Mouse (Mus musculus) neural tube, embryonic 11.5 days (tissue): ENCODE results near the gene Zmynd10. TPM values are rescaled to one million over a fixed set of nuclear protein-coding genes. Genes with fewer than 3 reads are reported as not detected.

Experiments
- ATAC-seq: fragments of 200-750 bp; cut with Nextera tagmentation; 2 replicates; pipeline ENCODE4 v1.8.0; 2017; ENCODE audit warnings: moderate number of reproducible peaks, mild to moderate bottlenecking, moderate TSS enrichment, moderate library complexity; ENCODE audit not compliant: insufficient read depth, low FRiP score, low TSS enrichment
- DNase-seq: peaks from one replicate; pipeline ENCODE4 v3.0.0-alpha.2; 2015; ENCODE audit warnings: low spot score
- H3K27ac ChIP-seq: fragments of 300-500 bp; sonication (generic); 2 replicates; pipeline ENCODE4 v1.5.1; 2014; ENCODE audit warnings: low read depth, mild to moderate bottlenecking, low read length
- H3K27me3 ChIP-seq: fragments of 300-500 bp; sonication (generic); 2 replicates; pipeline ENCODE4 v1.6.1; 2014; ENCODE audit warnings: mild to moderate bottlenecking, low read length, mixed read lengths; ENCODE audit not compliant: control insufficient read depth, insufficient read depth
- H3K36me3 ChIP-seq: fragments of 300-500 bp; sonication (generic); 2 replicates; pipeline ENCODE4 v1.6.1; 2014; ENCODE audit warnings: mild to moderate bottlenecking, low read length, moderate library complexity, mixed read lengths; ENCODE audit not compliant: control insufficient read depth, insufficient read depth
- H3K4me1 ChIP-seq: fragments of 300-500 bp; sonication (generic); 2 replicates; pipeline ENCODE4 v1.6.1; 2014; ENCODE audit warnings: low read length, mixed read lengths; ENCODE audit not compliant: control insufficient read depth, insufficient read depth
- H3K4me2 ChIP-seq: fragments of 300-500 bp; sonication (generic); 2 replicates; pipeline ENCODE4 v1.6.1; 2014; ENCODE audit warnings: low read depth, mild to moderate bottlenecking, moderate library complexity
- H3K4me3 ChIP-seq: fragments of 300-500 bp; sonication (generic); 2 replicates; pipeline ENCODE4 v1.5.1; 2014; ENCODE audit warnings: low read depth, low read length
- H3K9ac ChIP-seq: fragments of 300-500 bp; sonication (generic); 2 replicates; pipeline ENCODE4 v1.6.1; 2014; ENCODE audit warnings: mild to moderate bottlenecking, low read length
- H3K9me3 ChIP-seq: fragments of 300-500 bp; sonication (generic); 2 replicates; pipeline ENCODE4 v1.6.1; 2016; ENCODE audit warnings: low read length; ENCODE audit not compliant: control insufficient read depth
- WGBS: fragments of 180-500 bp; shearing (Covaris S2); extraction: QIAGEN DNeasy Blood & Tissue Kit; methylation state at CpG from one replicate; pipeline ENCODE4 v1.1.7; 2014; 5-methylcytosine and 5-hydroxymethylcytosine counted together
- polyA plus RNA-seq: library from polyadenylated mRNA; unstranded; fragments of >200 nt; fragmentation: Nextera tagmentation; extraction: Ambion mirVana; gene quantifications from 2 replicates; pipeline ENCODE4 v1.2.1, GENCODE M21; 2014

The Zmynd10 gene
- polyA plus RNA-seq, 1 experiment from 2014 or later = 0.65 TPM

- no peak overlapping the region for H3K4me2 ChIP-seq
- 72% methylated on average over 5 of the region's 5 CpGs for WGBS
- DNase-seq (no peak), ATAC-seq (no peak)
- H3K36me3 ChIP-seq = peaks cover 2% of the 10 kb centered on the region; the same call in 1 of the 2 replicates
- no peaks in the 10 kb centered on the region for H3K27me3 ChIP-seq
- no peaks in the 10 kb centered on the region for H3K9me3 ChIP-seq
- H3K4me3 ChIP-seq = no peak overlapping the region
- H3K4me1 ChIP-seq = 0 out of 2 replicates have a peak, but pooled peaks cover 4% of the 10 kb centered on the region
- no peak overlapping the region for H3K27ac ChIP-seq
- H3K9ac ChIP-seq = no peak overlapping the region
Measured at GRCm38 (mm10) chr9:107598385-107598784, 51.3 kb downstream of the Zmynd10 start.

- Histone ChIP-seq H3K4me1 (peaks cover 6% of the 10 kb centered on the region; the same call in 1 of the 2 replicates), H3K27me3 (no peaks in the 10 kb centered on the region), H3K27ac (no peak overlapping the region), H3K4me3 (no peak overlapping the region), H3K4me2 (no peak overlapping the region), H3K36me3 (no peaks in the 10 kb centered on the region), H3K9ac (no peak overlapping the region), H3K9me3 (no peaks in the 10 kb centered on the region)
- ATAC-seq (no peak), DNase-seq (no peak)
- WGBS = 93% methylated on average over 9 of the region's 9 CpGs
Measured at GRCm38 (mm10) chr9:107599433-107599832, 52.3 kb downstream of the Zmynd10 start.

GRCm38 (mm10) chr9:107599842-107600241, 52.7 kb downstream of the Zmynd10 start:
- H3K4me2 ChIP-seq = no peak overlapping the region
- H3K36me3 ChIP-seq = no peaks in the 10 kb centered on the region
- H3K27me3 ChIP-seq = no peaks in the 10 kb centered on the region
- H3K27ac ChIP-seq = no peak overlapping the region
- DNase-seq (no peak), ATAC-seq (no peak)
- no peaks in the 10 kb centered on the region for H3K9me3 ChIP-seq
- H3K4me1 ChIP-seq = peaks cover 9% of the 10 kb centered on the region; the same call in 1 of the 2 replicates
- no peak overlapping the region for H3K9ac ChIP-seq
- WGBS = 73% methylated on average over 14 of the region's 14 CpGs
- no peak overlapping the region for H3K4me3 ChIP-seq

GRCm38 (mm10) chr9:107600745-107601144, 53.6 kb downstream of the Zmynd10 start:
- no peak overlapping the region for H3K27ac ChIP-seq
- no peak overlapping the region for H3K9ac ChIP-seq
- 81% methylated on average over 12 of the region's 12 CpGs for WGBS
- no peaks in the 10 kb centered on the region for H3K27me3 ChIP-seq
- H3K4me1 ChIP-seq = peaks cover 9% of the 10 kb centered on the region; the same call in 1 of the 2 replicates
- no peaks in the 10 kb centered on the region for H3K9me3 ChIP-seq
- H3K4me3 ChIP-seq = no peak overlapping the region
- no peak overlapping the region for H3K4me2 ChIP-seq
- no peak for DNase-seq
- no peak for ATAC-seq
- H3K36me3 ChIP-seq = no peaks in the 10 kb centered on the region

Other genes with a start within 250 kb of the Zmynd10 start
- 11.1 and 12.4 TPM in 2 replicates for gene Hemk1, start 208.9 kb upstream of the Zmynd10 start, polyA plus RNA-seq
- 1.4 and 2.0 TPM in 2 replicates for gene 6430571L13Rik, start 206.7 kb upstream of the Zmynd10 start, polyA plus RNA-seq
- 1.4 and 1.8 TPM in 2 replicates for gene Cacna2d2, start 147.7 kb upstream of the Zmynd10 start, polyA plus RNA-seq
- gene Tmem115, start 13.4 kb upstream of the Zmynd10 start, polyA plus RNA-seq = 47.0 and 47.2 TPM in 2 replicates
- 19.7 and 21.9 TPM in 2 replicates for gene Cyb561d2, start 5.1 kb upstream of the Zmynd10 start, polyA plus RNA-seq
- 45.8 and 48.9 TPM in 2 replicates for gene Nprl2, start 5.1 kb upstream of the Zmynd10 start, polyA plus RNA-seq
- 38.5 and 41.3 TPM in 2 replicates for gene Rassf1, start 4.3 kb downstream of the Zmynd10 start, polyA plus RNA-seq
- gene Tusc2, start 16.0 kb downstream of the Zmynd10 start, polyA plus RNA-seq = 91.0 and 93.0 TPM in 2 replicates
- 124 and 128 TPM in 2 replicates for gene Hyal2, start 20.6 kb downstream of the Zmynd10 start, polyA plus RNA-seq
- gene Hyal1, start 29.6 kb downstream of the Zmynd10 start, polyA plus RNA-seq = 3.3 and 4.0 TPM in 2 replicates
- gene Naa80, start 31.6 kb downstream of the Zmynd10 start, polyA plus RNA-seq = 15.1 and 15.5 TPM in 2 replicates
- gene Hyal3, start 33.5 kb downstream of the Zmynd10 start, polyA plus RNA-seq = 0.24 and 0.30 TPM in 2 replicates
- gene Ifrd2, start 40.3 kb downstream of the Zmynd10 start, polyA plus RNA-seq = 35.2 and 39.0 TPM in 2 replicates
- 2.6 and 3.0 TPM in 2 replicates for gene Sema3b, start 61.9 kb downstream of the Zmynd10 start, polyA plus RNA-seq
- 434 and 452 TPM in 2 replicates for gene Gnai2, start 88.1 kb downstream of the Zmynd10 start, polyA plus RNA-seq
- gene Slc38a3, start 122.2 kb downstream of the Zmynd10 start, polyA plus RNA-seq = 6.8 and 7.2 TPM in 2 replicates
- 1.9 and 2.4 TPM in 2 replicates for gene Gnat1, start 132.4 kb downstream of the Zmynd10 start, polyA plus RNA-seq
- gene Sema3f, start 163.2 kb downstream of the Zmynd10 start, polyA plus RNA-seq = 15.3 and 17.0 TPM in 2 replicates
- 196 and 197 TPM in 2 replicates for gene Rbm5, start 223.7 kb downstream of the Zmynd10 start, polyA plus RNA-seq